Mouse (Mus musculus) embryonic fibroblast, embryonic 13.5 days (primary cell): ENCODE data around the gene Cald1.

Source experiments
- CTCF ChIP-seq: IDR thresholded peaks from 2 replicates; pipeline ENCODE4 v1.5.1; 2011; ENCODE audit warnings: mild to moderate bottlenecking, control low read depth, low read length, moderate library complexity, borderline replicate concordance; ENCODE audit not compliant: insufficient read depth
- POLR2A ChIP-seq: IDR thresholded peaks from 2 replicates; pipeline ENCODE4 v1.6.1; 2011; ENCODE audit warnings: low read depth, mild to moderate bottlenecking, control low read depth, low read length, moderate library complexity

GRCm38 (mm10) chr6:34638667-34639066 lies 40.4 kb downstream of the Cald1 start:
- TF ChIP-seq CTCF (no peak), POLR2A (no peak)
